Mouse (Mus musculus) urinary bladder, adult 2 months (tissue): ENCODE results near the gene Ormdl3. TPM values are rescaled to one million over a fixed set of nuclear protein-coding genes. Genes with fewer than 3 reads are reported as not detected.
"Not testable (repeated sequence)": the region's sequence is repeated elsewhere in the genome, so short reads cannot be mapped to it uniquely, and the experiment has no call there.

Source experiments
- DNase-seq: peaks from one replicate; pipeline ENCODE4 v3.0.0; 2022; ENCODE audit warnings: low spot score
- polyA plus RNA-seq: library from polyadenylated mRNA; depleted of rRNA; stranded (reverse); fragments of >200 nt; gene quantifications from 2 replicates; pipeline ENCODE4 v1.2.3, GENCODE M21; 2012; rRNA removed

Ormdl3 gene
- 57.6 and 63.7 TPM in 2 replicates for polyA plus RNA-seq

GRCm38 (mm10) chr11:98586892-98587563, at the start of gene Ormdl3:
Gene Ormdl3, minus strand, starts transcription at chr11:98587368.
- DNase-seq: peak; percentile 96

- DNase-seq: not testable (repeated sequence)
Observed at GRCm38 (mm10) chr11:98635312-98635970, 48.3 kb upstream of the Ormdl3 start.

- no peak for DNase-seq
Observed at GRCm38 (mm10) chr11:98630646-98631045, 43.5 kb upstream of the Ormdl3 start.

GRCm38 (mm10) chr11:98628706-98629105, 41.5 kb upstream of the Ormdl3 start:
- DNase-seq: no peak

GRCm38 (mm10) chr11:98625611-98626410, 38.6 kb upstream of the Ormdl3 start, which contains the start of the genes Gm12355 and Gsdma3:
Gene Gm12355, minus strand, starts transcription at chr11:98625661.
Gene Gsdma3, plus strand, starts transcription at chr11:98626360.
- no peak for DNase-seq

GRCm38 (mm10) chr11:98624381-98624780, 37.2 kb upstream of the Ormdl3 start:
- not testable (repeated sequence) for DNase-seq

GRCm38 (mm10) chr11:98623981-98624380, 36.8 kb upstream of the Ormdl3 start:
- DNase-seq: not testable (repeated sequence)

- no peak for DNase-seq
Observed at GRCm38 (mm10) chr11:98620791-98621190, 33.6 kb upstream of the Ormdl3 start.

- no peak for DNase-seq
Observed at GRCm38 (mm10) chr11:98606763-98607162, 19.6 kb upstream of the Ormdl3 start.

- not testable (repeated sequence) for DNase-seq
Observed at GRCm38 (mm10) chr11:98604911-98605310, 17.7 kb upstream of the Ormdl3 start.

GRCm38 (mm10) chr11:98603953-98604352, 16.8 kb upstream of the Ormdl3 start:
- no peak for DNase-seq

GRCm38 (mm10) chr11:98602090-98602690, 15.0 kb upstream of the Ormdl3 start:
- no peak for DNase-seq

GRCm38 (mm10) chr11:98599291-98599690, 12.1 kb upstream of the Ormdl3 start:
- DNase-seq: no peak

- DNase-seq: no peak
Observed at GRCm38 (mm10) chr11:98598851-98599290, 11.7 kb upstream of the Ormdl3 start.

- no peak for DNase-seq
Observed at GRCm38 (mm10) chr11:98597991-98598390, 10.8 kb upstream of the Ormdl3 start, which contains the start of gene Lrrc3c. Gene Lrrc3c, plus strand, starts transcription at chr11:98598291.

- DNase-seq: peak; percentile 18
Observed at GRCm38 (mm10) chr11:98597363-98597762, 10.2 kb upstream of the Ormdl3 start.

- DNase-seq: no peak
Observed at GRCm38 (mm10) chr11:98595955-98596354, 8.8 kb upstream of the Ormdl3 start.

GRCm38 (mm10) chr11:98595473-98595872, 8.3 kb upstream of the Ormdl3 start:
- no peak for DNase-seq

GRCm38 (mm10) chr11:98595021-98595420, 7.9 kb upstream of the Ormdl3 start:
- no peak for DNase-seq

- DNase-seq: no peak
Observed at GRCm38 (mm10) chr11:98590548-98591445, 3.6 kb upstream of the Ormdl3 start.

GRCm38 (mm10) chr11:98589306-98589705, 2.1 kb upstream of the Ormdl3 start:
- no peak for DNase-seq
